Mouse (Mus musculus): ENCODE data around the gene Coq2. TPM values are rescaled to one million over a fixed set of nuclear protein-coding genes. Genes with fewer than 3 reads are reported as not detected.

Coq2 gene
- polyA plus RNA-seq, 1 experiment from 2014 or later, result 63.7 TPM

DNA sequence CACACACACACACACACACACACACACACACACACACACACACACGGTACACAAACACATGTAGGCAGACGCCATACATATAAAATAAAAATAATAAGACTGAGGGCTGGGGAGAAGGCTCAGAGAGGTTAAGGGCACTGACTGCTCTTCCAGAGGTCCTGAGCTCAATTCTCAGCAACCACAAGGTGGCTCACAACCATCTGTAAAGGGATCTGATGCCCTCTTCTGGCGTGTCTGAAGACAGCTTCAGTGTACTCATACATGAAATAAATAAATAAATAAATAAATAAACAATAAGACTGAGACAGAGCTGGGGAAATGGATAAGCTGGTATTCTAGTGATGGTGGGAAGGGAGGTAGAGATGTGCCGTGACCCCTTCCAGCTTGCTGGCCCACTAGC is 10.7 kb upstream of the Coq2 start:
- H3K36me3 ChIP-seq (replicated peaks), result no peaks in the 10 kb centered on the region
- no peak overlapping the region for H3K27ac ChIP-seq (replicated peaks)
- 67% methylated on average over 4 of the region's 4 CpGs for WGBS
- H3K4me1 ChIP-seq, result no peaks in the 10 kb centered on the region
- no peak overlapping the region for H3K4me3 ChIP-seq
- no peak for DNase-seq (ENCODE audit: low spot score)
- no peaks in the 10 kb centered on the region for H3K9me3 ChIP-seq
- H3K27me3 ChIP-seq (replicated peaks; ENCODE audit: low read depth, poor library complexity, severe bottlenecking), result no peaks in the 10 kb centered on the region

DNA sequence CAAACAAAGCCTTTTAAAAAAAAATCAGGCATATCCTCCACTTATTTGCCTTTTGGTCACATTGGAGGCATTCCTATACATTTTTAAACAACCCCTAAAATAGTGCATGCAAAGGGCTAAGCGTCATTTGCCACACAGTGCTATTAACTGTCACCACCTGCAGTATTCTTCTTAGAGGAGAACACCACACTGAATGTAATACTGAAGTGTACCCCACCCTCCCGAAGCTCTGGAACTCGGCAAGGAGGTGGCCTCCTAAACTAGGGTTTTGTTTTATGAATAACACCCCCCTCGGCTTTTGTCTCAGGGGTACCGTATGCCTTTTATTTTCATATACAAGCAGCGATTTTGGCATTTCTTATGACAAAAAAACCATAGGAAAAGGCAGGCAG is 5.6 kb upstream of the Coq2 start:
- Histone ChIP-seq H3K27me3 (replicated peaks; ENCODE audit: low read depth, poor library complexity, severe bottlenecking) (no peaks in the 10 kb centered on the region), H3K36me3 (replicated peaks) (no peaks in the 10 kb centered on the region), H3K9me3 (no peaks in the 10 kb centered on the region), H3K27ac (replicated peaks) (no peak overlapping the region), H3K4me3 (no peak overlapping the region), H3K4me1 (no peaks in the 10 kb centered on the region)
- DNase-seq (ENCODE audit: low spot score), result no peak
- 84% methylated on average over 6 of the region's 6 CpGs for WGBS

DNA sequence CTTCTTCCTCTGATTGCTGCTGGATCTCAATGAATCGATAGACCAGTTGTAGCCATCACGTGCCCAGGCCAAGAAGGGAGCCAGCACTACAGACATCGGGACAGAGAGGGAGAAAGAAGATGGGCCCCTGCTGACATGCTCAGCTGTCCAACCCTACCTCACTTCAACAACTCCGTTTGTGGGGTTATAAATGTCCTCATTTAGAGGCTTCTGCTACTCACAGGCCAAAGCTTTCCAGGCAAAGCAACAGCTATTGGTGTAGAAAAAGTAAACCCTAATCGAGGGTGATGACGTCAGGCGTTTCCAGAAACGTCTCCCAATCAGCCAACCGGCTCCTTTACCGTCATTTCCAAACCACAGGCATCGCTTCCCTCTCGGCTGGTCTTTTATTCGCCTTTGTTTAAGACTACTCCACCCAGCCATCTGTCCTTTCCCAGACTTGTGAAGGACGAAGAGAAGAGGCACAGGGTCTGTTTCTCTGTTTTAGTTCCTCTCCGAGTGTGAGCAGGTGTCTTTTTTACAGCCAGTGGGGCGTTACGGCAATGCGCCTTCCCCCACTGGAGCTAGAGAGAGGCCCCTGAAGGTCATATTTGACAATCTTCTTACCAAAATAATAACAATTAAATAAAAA is 5.1 kb upstream of the Coq2 start:
- WGBS, result 75% methylated on average over 18 of the region's 18 CpGs
- H3K27me3 ChIP-seq (replicated peaks; ENCODE audit: low read depth, poor library complexity, severe bottlenecking), result no peaks in the 10 kb centered on the region
- H3K27ac ChIP-seq (replicated peaks), result no peak overlapping the region
- H3K9me3 ChIP-seq, result no peaks in the 10 kb centered on the region
- H3K4me1 ChIP-seq, result peaks cover 2% of the 10 kb centered on the region
- no peak overlapping the region for H3K4me3 ChIP-seq
- DNase-seq (ENCODE audit: low spot score), result no peak
- H3K36me3 ChIP-seq (replicated peaks), result no peaks in the 10 kb centered on the region

DNA sequence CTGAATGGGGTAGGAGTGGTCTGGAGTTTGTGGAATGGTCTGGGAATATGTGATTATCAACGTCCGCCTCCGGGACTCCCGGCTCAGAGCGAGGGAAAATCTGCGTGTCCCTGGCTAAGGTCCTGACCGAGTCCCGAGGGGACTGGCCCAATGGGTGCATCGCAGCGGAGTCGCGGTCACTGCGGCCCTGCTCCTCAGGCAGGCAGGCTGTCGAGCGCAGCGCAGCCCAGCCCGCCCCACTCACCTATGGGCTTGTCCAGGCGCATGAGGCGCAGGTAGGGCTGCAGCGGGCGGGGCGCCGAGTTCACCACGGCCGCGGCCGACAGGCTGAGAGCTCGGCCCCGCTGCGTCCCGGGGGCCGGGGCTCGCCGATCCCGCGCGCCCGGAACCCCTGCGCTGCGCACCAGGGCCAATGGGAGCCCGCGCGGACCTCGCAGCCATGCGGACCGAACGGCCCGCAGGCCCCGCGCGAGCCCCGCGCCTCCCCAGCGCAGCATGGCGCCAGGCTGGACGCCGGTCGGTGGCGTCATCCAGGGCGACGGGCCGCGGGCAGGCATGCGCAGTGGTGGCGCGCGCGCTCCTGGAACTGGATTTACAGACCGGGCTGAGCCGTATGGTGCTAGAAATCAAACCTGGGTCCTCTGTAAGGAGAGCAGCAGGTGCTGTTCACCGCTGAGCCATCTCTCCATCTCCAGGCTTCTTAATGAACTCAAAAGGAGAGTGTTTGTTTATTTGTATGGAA is 1.0 kb downstream of the Coq2 start:
- under 1% methylated on average over 71 of the region's 71 CpGs for whole genome bisulfite sequencing
- peak; percentile 93 for DNase-seq (ENCODE audit: low spot score)
- peak overlapping the region; percentile 66 for H3K4me3 ChIP-seq
- peaks cover 22% of the 10 kb centered on the region for H3K4me1 ChIP-seq
- no peaks in the 10 kb centered on the region for H3K9me3 ChIP-seq
- peak overlapping the region; percentile 94 for H3K27ac ChIP-seq (replicated peaks)
- H3K36me3 ChIP-seq (replicated peaks), result peaks cover 19% of the 10 kb centered on the region
- H3K27me3 ChIP-seq (replicated peaks; ENCODE audit: low read depth, poor library complexity, severe bottlenecking), result no peaks in the 10 kb centered on the region

DNA sequence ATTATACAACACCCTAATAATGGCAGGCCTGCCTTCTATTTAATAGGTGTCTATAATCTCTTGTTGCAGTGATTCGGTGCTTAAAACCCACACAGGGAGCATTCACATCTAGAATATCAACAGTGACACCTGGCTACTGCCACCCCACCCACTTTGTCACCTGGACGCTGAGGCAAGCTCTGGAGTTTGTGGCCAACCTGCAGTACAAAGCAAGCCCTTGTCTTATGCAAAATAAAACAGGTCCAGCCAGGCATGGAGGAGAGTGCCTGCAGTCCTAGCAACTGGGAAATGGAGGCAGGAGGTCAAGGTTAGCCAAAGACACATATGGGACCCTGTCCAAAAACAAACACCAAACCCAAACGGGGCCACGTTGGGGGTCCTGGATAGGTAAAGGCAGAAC is 2.5 kb downstream of the Coq2 start:
- H3K36me3 ChIP-seq (replicated peaks), result peaks cover 29% of the 10 kb centered on the region
- no peak overlapping the region for H3K27ac ChIP-seq (replicated peaks)
- H3K27me3 ChIP-seq (replicated peaks; ENCODE audit: low read depth, poor library complexity, severe bottlenecking), result no peaks in the 10 kb centered on the region
- H3K4me3 ChIP-seq, result peak overlapping the region; percentile 66; the same call in 1 of the 2 replicates
- WGBS, result 89% methylated on average over 4 of the region's 4 CpGs
- no peak for DNase-seq (ENCODE audit: low spot score)
- peaks cover 22% of the 10 kb centered on the region for H3K4me1 ChIP-seq
- H3K9me3 ChIP-seq, result no peaks in the 10 kb centered on the region

DNA sequence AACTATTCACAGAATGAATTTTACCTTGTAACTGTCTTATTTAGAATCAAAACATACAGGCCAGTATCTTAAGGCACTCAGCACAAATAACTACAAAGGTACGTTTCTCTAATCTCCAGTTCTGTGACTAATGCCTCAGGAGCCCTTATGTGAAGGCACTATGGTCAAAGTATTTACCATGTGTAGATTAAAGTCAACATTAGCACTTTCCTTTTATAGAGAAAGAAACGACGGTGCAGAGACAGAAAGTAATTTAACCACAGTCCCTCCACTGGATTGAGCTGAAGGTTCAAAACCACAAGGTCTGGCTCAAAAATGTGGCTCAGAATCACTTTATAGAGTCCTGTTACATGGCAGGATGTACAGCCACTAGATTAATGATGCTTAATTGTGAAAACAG is 3.0 kb downstream of the Coq2 start:
- WGBS, result 86% methylated on average over 3 of the region's 3 CpGs
- H3K27ac ChIP-seq (replicated peaks), result no peak overlapping the region
- DNase-seq (ENCODE audit: low spot score), result no peak
- H3K36me3 ChIP-seq (replicated peaks), result peaks cover 35% of the 10 kb centered on the region
- peaks cover 22% of the 10 kb centered on the region for H3K4me1 ChIP-seq
- H3K27me3 ChIP-seq (replicated peaks; ENCODE audit: low read depth, poor library complexity, severe bottlenecking), result no peaks in the 10 kb centered on the region
- no peak overlapping the region for H3K4me3 ChIP-seq
- H3K9me3 ChIP-seq, result no peaks in the 10 kb centered on the region

DNA sequence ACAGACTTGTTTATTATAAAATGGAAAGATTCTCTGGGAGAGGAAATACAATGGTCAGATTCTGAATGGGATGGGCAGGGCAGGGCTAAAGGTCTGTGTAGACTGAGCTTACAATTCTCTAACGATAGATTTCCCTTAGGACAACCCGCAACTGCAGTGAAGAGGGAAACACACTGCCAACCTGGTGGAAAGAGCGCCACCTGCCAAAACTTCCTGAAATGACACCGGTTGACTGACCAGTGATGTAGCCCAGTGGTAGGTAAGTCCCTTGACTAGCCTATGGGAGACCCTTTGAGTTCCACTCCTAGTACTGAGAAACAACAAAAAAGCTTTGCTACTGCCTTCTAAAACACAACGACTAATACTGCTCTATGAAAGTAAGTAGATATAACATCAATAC is 3.5 kb downstream of the Coq2 start:
- Histone ChIP-seq H3K4me3 (no peak overlapping the region), H3K4me1 (peaks cover 22% of the 10 kb centered on the region), H3K36me3 (replicated peaks) (peaks cover 37% of the 10 kb centered on the region), H3K9me3 (no peaks in the 10 kb centered on the region), H3K27me3 (replicated peaks; ENCODE audit: low read depth, poor library complexity, severe bottlenecking) (no peaks in the 10 kb centered on the region), H3K27ac (replicated peaks) (no peak overlapping the region)
- peak; percentile 55 for DNase-seq (ENCODE audit: low spot score)
- 25% methylated on average over 5 of the region's 5 CpGs for WGBS

DNA sequence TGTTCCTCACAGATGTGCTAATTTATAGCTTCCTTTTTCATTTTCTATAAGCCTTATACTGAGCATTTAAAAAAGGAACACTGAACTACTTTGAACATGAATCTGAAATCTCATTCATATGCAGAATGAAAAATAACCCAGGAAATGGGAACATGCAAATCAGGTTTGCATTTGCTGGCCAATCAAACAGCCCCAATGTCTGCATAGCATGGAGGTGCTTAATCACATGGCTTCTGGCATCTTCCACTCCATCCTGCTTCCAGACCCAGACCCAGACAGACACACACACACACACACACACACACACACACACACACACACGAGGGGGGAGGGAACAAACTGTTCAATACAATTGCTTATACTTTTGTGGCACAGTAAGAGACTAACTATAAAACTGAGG is 8.0 kb downstream of the Coq2 start:
- peaks cover 77% of the 10 kb centered on the region for H3K36me3 ChIP-seq (replicated peaks)
- no peaks in the 10 kb centered on the region for H3K9me3 ChIP-seq
- H3K27ac ChIP-seq (replicated peaks), result no peak overlapping the region
- H3K4me1 ChIP-seq, result no peaks in the 10 kb centered on the region
- H3K27me3 ChIP-seq (replicated peaks; ENCODE audit: low read depth, poor library complexity, severe bottlenecking), result no peaks in the 10 kb centered on the region
- H3K4me3 ChIP-seq, result no peak overlapping the region
- 87% methylated on average over 1 of the region's 1 CpGs for WGBS
- no peak for DNase-seq (ENCODE audit: low spot score)

DNA sequence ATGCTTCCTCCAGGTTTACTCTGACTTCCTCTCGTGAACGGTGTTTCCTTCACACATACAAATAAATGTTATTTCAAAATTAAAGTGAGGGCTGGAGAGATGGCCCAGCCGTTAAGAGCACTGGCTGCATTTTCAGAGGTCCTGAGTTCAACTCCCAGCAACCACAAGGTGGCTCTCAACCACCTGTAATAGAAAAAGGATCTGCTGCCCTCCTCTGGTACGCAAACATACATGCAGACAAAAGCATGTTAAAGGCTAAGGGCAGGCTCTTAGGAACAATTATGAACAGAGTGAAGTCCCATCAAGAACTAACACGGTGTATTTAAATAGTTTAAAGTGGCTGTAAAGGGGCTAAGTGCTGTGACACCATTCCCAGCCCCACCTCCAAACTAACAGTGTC is 11.1 kb downstream of the Coq2 start:
- H3K27ac ChIP-seq (replicated peaks), result no peak overlapping the region
- no peak for DNase-seq (ENCODE audit: low spot score)
- H3K9me3 ChIP-seq, result no peaks in the 10 kb centered on the region

DNA sequence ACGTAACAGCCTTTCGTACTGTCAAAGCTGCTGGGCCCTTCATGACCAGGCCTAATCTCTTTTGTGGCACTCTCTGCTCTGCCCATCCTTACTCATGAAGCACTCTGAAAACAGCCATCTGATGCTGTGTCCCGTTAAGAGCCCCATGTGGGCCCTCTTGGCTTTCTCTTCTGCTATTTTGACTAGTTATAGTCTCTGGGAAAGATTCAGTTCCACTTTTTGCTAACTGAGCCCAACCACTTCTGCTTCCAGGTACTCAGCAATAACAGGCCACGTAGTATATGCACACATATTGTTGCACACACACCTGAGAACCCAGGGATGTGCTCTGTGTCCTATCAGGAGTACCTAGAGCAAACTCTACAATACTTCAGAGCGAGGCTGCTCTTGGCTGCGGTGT is 11.9 kb downstream of the Coq2 start:
- Histone ChIP-seq H3K4me3 (no peak overlapping the region), H3K27me3 (replicated peaks; ENCODE audit: low read depth, poor library complexity, severe bottlenecking) (no peaks in the 10 kb centered on the region), H3K4me1 (no peaks in the 10 kb centered on the region), H3K9me3 (no peaks in the 10 kb centered on the region), H3K36me3 (replicated peaks) (peaks cover 91% of the 10 kb centered on the region), H3K27ac (replicated peaks) (no peak overlapping the region)
- WGBS, result 93% methylated on average over 6 of the region's 6 CpGs
- no peak for DNase-seq (ENCODE audit: low spot score)

More for the DNA sequence above, 11.1 kb downstream of the Coq2 start:
- Histone ChIP-seq H3K27me3 (replicated peaks; ENCODE audit: low read depth, poor library complexity, severe bottlenecking) (no peaks in the 10 kb centered on the region), H3K4me3 (no peak overlapping the region), H3K4me1 (no peaks in the 10 kb centered on the region), H3K36me3 (replicated peaks) (peaks cover 87% of the 10 kb centered on the region)
- 56% methylated on average over 5 of the region's 5 CpGs for WGBS

DNA sequence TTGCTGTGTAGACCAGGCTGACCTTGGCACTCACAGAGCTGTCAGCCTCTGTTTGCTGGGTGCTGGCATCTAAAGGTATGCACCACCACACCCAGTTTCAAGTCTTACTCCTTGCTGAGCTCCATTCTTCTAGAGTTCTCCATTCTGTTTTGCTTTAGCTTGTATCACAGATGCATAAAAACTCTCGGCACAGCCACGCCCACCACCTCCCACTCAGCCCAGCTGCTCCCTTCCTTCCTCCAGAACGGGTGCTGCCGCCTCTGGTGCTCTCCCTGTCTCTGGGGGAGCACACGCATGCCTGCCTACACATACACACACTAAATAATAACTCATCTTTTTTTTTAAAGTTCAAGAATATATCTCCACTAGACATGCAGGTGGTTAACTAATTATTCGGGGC is 16.5 kb downstream of the Coq2 start:
- H3K9me3 ChIP-seq, result no peaks in the 10 kb centered on the region
- 86% methylated on average over 6 of the region's 6 CpGs for WGBS
- DNase-seq (ENCODE audit: low spot score), result no peak
- no peaks in the 10 kb centered on the region for H3K4me1 ChIP-seq
- no peak overlapping the region for H3K27ac ChIP-seq (replicated peaks)
- no peaks in the 10 kb centered on the region for H3K27me3 ChIP-seq (replicated peaks; ENCODE audit: low read depth, poor library complexity, severe bottlenecking)
- no peak overlapping the region for H3K4me3 ChIP-seq
- H3K36me3 ChIP-seq (replicated peaks), result peaks cover 97% of the 10 kb centered on the region

DNA sequence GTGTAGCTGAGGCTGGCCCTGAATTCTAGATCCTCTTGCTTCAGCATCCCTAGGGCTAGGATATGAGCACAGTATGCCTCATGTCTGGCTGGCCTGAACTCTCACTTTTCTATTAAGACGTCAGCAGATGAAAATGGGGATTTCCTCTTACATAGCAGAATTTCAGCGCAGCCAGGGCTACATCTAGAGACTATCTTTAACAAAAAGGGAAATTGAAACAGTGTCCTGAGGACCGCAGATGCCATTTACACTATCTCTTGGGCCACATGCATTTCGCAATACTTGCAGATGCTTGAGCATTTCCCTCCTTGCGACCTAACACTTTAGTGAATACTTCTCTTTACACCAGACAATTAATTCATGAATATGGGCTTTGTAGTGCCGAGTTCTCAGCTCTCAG is 18.6 kb downstream of the Coq2 start:
- no peaks in the 10 kb centered on the region for H3K9me3 ChIP-seq
- WGBS, result 87% methylated on average over 6 of the region's 6 CpGs
- H3K27ac ChIP-seq (replicated peaks), result no peak overlapping the region
- DNase-seq (ENCODE audit: low spot score), result no peak
- no peaks in the 10 kb centered on the region for H3K4me1 ChIP-seq
- no peaks in the 10 kb centered on the region for H3K27me3 ChIP-seq (replicated peaks; ENCODE audit: low read depth, poor library complexity, severe bottlenecking)
- no peak overlapping the region for H3K4me3 ChIP-seq
- H3K36me3 ChIP-seq (replicated peaks), result peaks cover 82% of the 10 kb centered on the region

DNA sequence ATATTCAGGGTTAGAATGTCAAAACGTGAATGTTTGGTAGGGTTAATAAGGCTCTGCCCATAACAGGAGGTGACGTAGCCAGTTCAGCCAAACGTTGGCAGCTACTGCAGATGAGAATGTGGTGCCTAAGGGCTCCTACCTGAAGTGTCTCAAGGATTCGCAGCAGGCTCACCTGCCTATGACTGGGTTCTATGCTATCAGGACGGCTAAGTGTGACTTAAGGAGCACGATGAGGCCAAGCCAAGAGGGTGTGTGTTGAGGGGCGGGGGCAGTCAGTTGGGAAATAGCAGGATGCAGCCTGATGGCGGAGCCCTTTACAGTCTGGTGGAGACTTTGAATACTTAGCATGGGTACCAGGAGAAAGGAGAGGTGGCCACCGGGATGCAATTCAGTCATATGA is 22.6 kb downstream of the Coq2 start:
- Histone ChIP-seq H3K36me3 (replicated peaks) (peaks cover 42% of the 10 kb centered on the region), H3K4me1 (peaks cover 5% of the 10 kb centered on the region; the same call in 1 of the 2 replicates), H3K27ac (replicated peaks) (no peak overlapping the region), H3K4me3 (no peak overlapping the region), H3K27me3 (replicated peaks; ENCODE audit: low read depth, poor library complexity, severe bottlenecking) (no peaks in the 10 kb centered on the region), H3K9me3 (no peaks in the 10 kb centered on the region)
- WGBS, result 90% methylated on average over 9 of the region's 9 CpGs
- no peak for DNase-seq (ENCODE audit: low spot score)

All from embryonic facial prominence, embryonic 10.5 days (tissue).